21 mouse cellular contexts compared by ENCODE assay signal in genomic region chr7:116842894-116843293, GRCm38 (mm10).
A peak's percentile ranks its signal among the peaks of the same experiment; 100 is the strongest.
DNase-seq lines count a peak whose midpoint lies in the region; ATAC-seq lines count a peak whose summit lies in the region.
"Had no signal": no experiment of that assay in that cellular context is flagged by ENCODE, and none has a peak within 500 bp of the region (broad histone marks: within the 10 kb centered on the region; RNA-seq: fewer than 3 reads in every experiment).

No protein-coding gene starts in this region.

- no peak overlapping the region for H3K4me3 ChIP-seq in kidney, embryonic 16.5 days (ENCODE audit: low read length)
- H3K4me3 ChIP-seq in neural tube, embryonic 12.5 days = no peak overlapping the region
- H3K4me3 ChIP-seq: embryonic facial prominence, embryonic 13.5 days; forebrain, embryonic 12.5 days; heart, adult 2 months; heart, embryonic 15.5 days; hindbrain, embryonic 13.5 days had no signal

- H3K4me2 ChIP-seq in kidney, embryonic 16.5 days (replicated peaks; ENCODE audit: low read depth, low read length) = no peak overlapping the region
- no peak overlapping the region for H3K4me2 ChIP-seq in neural tube, embryonic 12.5 days (replicated peaks)
- H3K4me2 ChIP-seq: embryonic facial prominence, embryonic 13.5 days; forebrain, embryonic 12.5 days; heart, embryonic 11.5 days; heart, embryonic 15.5 days; hindbrain, embryonic 13.5 days had no signal

- H3K4me1 ChIP-seq in kidney, embryonic 16.5 days (ENCODE audit: insufficient read depth, low read length) = peaks cover 8% of the 10 kb centered on the region; the same call in 1 of the 2 replicates
- H3K4me1 ChIP-seq in neural tube, embryonic 12.5 days = no peaks in the 10 kb centered on the region
- H3K4me1 ChIP-seq: embryonic facial prominence, embryonic 13.5 days; forebrain, embryonic 12.5 days; heart, embryonic 15.5 days had no signal

- no peak overlapping the region; the same call in 1 of the 2 replicates for H3K27ac ChIP-seq in kidney, embryonic 16.5 days (ENCODE audit: low read length)
- H3K27ac ChIP-seq in neural tube, embryonic 12.5 days = no peak overlapping the region
- H3K27ac ChIP-seq: embryonic facial prominence, embryonic 13.5 days; forebrain, embryonic 12.5 days; heart, adult 2 months; heart, embryonic 15.5 days; hindbrain, embryonic 13.5 days had no signal

- DNase-seq in embryo, embryonic 10.5 days (ENCODE audit: low spot score) = peak; percentile 9
- no peak for DNase-seq in embryo, embryonic 9.5 days (ENCODE audit: extremely low spot score)
- DNase-seq in kidney, postnatal 25 days = no peak
- no peak for DNase-seq in neural tube, embryonic 10.5 days (ENCODE audit: extremely low spot score, low spot score)
- DNase-seq in mesoderm, embryonic 11.5 days (ENCODE audit: low read depth, low spot score) = peak; percentile 18
- DNase-seq: adrenal gland, postnatal 25 days; cerebellum, adult 18-20 months; cerebellum, adult 9-11 months; cerebellum, postnatal 36 days; gastrocnemius, postnatal 14 days; heart, adult 2 months; heart, postnatal 14 days had no signal

- H3K36me3 ChIP-seq in kidney, embryonic 16.5 days (ENCODE audit: insufficient read depth, low read length) = no peaks in the 10 kb centered on the region
- H3K36me3 ChIP-seq in neural tube, embryonic 12.5 days = no peaks in the 10 kb centered on the region
- H3K36me3 ChIP-seq: embryonic facial prominence, embryonic 13.5 days; forebrain, embryonic 12.5 days; heart, embryonic 15.5 days; hindbrain, embryonic 13.5 days had no signal

- no peak overlapping the region for H3K9ac ChIP-seq in kidney, embryonic 16.5 days (replicated peaks; ENCODE audit: low read length)
- H3K9ac ChIP-seq in neural tube, embryonic 12.5 days = no peak overlapping the region
- H3K9ac ChIP-seq: embryonic facial prominence, embryonic 13.5 days; forebrain, embryonic 12.5 days; heart, embryonic 15.5 days; hindbrain, embryonic 13.5 days had no signal

- H3K9me3 ChIP-seq in kidney, embryonic 16.5 days (ENCODE audit: low read length) = no peaks in the 10 kb centered on the region; the same call in 1 of the 2 replicates
- no peaks in the 10 kb centered on the region for H3K9me3 ChIP-seq in neural tube, embryonic 12.5 days
- H3K9me3 ChIP-seq: embryonic facial prominence, embryonic 13.5 days; forebrain, embryonic 12.5 days; heart, embryonic 15.5 days; hindbrain, embryonic 13.5 days had no signal

- WGBS in kidney, embryonic 16.5 days = 17% methylated on average over 3 of the region's 3 CpGs
- 32% methylated on average over 3 of the region's 3 CpGs for WGBS in neural tube, embryonic 12.5 days

- ATAC-seq in kidney, embryonic 16.5 days (ENCODE audit: low FRiP score, low TSS enrichment) = peak; percentile 49
- ATAC-seq in neural tube, embryonic 12.5 days (ENCODE audit: low FRiP score, low read depth) = 0 out of 2 replicates have a peak, but pooled peaks have one; percentile 50
- no peak for ATAC-seq in frontal cortex, adult (ENCODE audit: low TSS enrichment)
- ATAC-seq: forebrain, embryonic 16.5 days had no signal

- no peaks in the 10 kb centered on the region for H3K27me3 ChIP-seq in kidney, embryonic 16.5 days (ENCODE audit: insufficient read depth, low read length)
- H3K27me3 ChIP-seq in neural tube, embryonic 12.5 days (replicated peaks) = no peaks in the 10 kb centered on the region
- H3K27me3 ChIP-seq: embryonic facial prominence, embryonic 13.5 days; forebrain, embryonic 12.5 days; heart, embryonic 15.5 days; hindbrain, embryonic 13.5 days had no signal

Comparison
In these comparisons a context has a peak if more than half of its experiments do, and no peak if none do; other contexts are left out.
1. DNase-seq: peak in embryo, embryonic 10.5 days (single experiment) and mesoderm, embryonic 11.5 days (single experiment); none in embryo, embryonic 9.5 days (single experiment), kidney, postnatal 25 days (0 of 2) and neural tube, embryonic 10.5 days (single experiment).